Mouse (Mus musculus) kidney, postnatal 0 days (tissue): ENCODE measurements at regions not wholly inside any gene's neighbourhood (a gene's known extent, or its start where the extent isn't known, plus 50 kb on each side); places are given as distances from the start of the nearest gene placed in this dataset.

Experiments used
- ATAC-seq: fragments of 200-750 bp; cut with Nextera tagmentation; replicated peaks from 2 replicates; pipeline ENCODE4 v1.8.0; 2017; ENCODE audit warnings: low read depth, moderate number of reproducible peaks, moderate TSS enrichment, moderate library complexity; ENCODE audit not compliant: low FRiP score
- DNase-seq: peaks from one replicate; pipeline ENCODE4 v3.0.0-alpha.2; 2016; ENCODE audit warnings: low spot score
- H3K27ac ChIP-seq: fragments of 300-500 bp; sonication (generic); 2 replicates; pipeline ENCODE4 v1.5.1; 2014; ENCODE audit warnings: mild to moderate bottlenecking
- H3K27me3 ChIP-seq: fragments of 300-500 bp; sonication (generic); 2 replicates; pipeline ENCODE4 v1.6.1; 2014; ENCODE audit warnings: low read length, mixed read lengths; ENCODE audit not compliant: insufficient read depth
- H3K36me3 ChIP-seq: fragments of 300-500 bp; sonication (generic); 2 replicates; pipeline ENCODE4 v1.6.1; 2014; ENCODE audit warnings: low read length, mixed read lengths; ENCODE audit not compliant: insufficient read depth
- H3K4me1 ChIP-seq: fragments of 300-500 bp; sonication (generic); replicated peaks from 2 replicates; pipeline ENCODE4 v1.6.1; 2014; ENCODE audit warnings: antibody characterized with exemption, low read length, mixed read lengths; ENCODE audit not compliant: insufficient read depth
- H3K4me2 ChIP-seq: fragments of 300-500 bp; sonication (generic); 2 replicates; pipeline ENCODE4 v1.6.1; 2014; ENCODE audit warnings: mild to moderate bottlenecking, low read length, moderate library complexity, mixed read lengths
- H3K4me3 ChIP-seq: fragments of 300-500 bp; sonication (generic); replicated peaks from 2 replicates; pipeline ENCODE4 v1.5.1; 2014; ENCODE audit warnings: low read depth, low read length
- H3K9ac ChIP-seq: fragments of 300-500 bp; sonication (generic); 2 replicates; pipeline ENCODE4 v1.6.1; 2014; ENCODE audit warnings: low read depth, low read length
- H3K9me3 ChIP-seq: fragments of 300-500 bp; sonication (generic); replicated peaks from 2 replicates; pipeline ENCODE4 v1.6.1; 2016; ENCODE audit warnings: low read length, inconsistent platforms, mixed read lengths
- CTCF ChIP-seq: IDR thresholded peaks from 2 replicates; pipeline ENCODE4 v1.5.1; 2016; ENCODE audit warnings: antibody characterized with exemption, low read depth, mild to moderate bottlenecking, moderate library complexity
- WGBS: fragments of 180-500 bp; shearing (Covaris S2); extraction: QIAGEN DNeasy Blood & Tissue Kit; methylation state at CpG from one replicate; pipeline ENCODE4 v1.1.7; 2014; 5-methylcytosine and 5-hydroxymethylcytosine counted together

- no peak for TF ChIP-seq CTCF
- H3K4me3 ChIP-seq: no peak overlapping the region
- no peaks in the 10 kb centered on the region for H3K27me3 ChIP-seq
Observed at GRCm38 (mm10) chr8:34451211-34452000, 339.9 kb upstream of the Gm10131 start.

GRCm38 (mm10) chr8:34449391-34450044 is 338.0 kb upstream of the Gm10131 start:
- no peak for TF ChIP-seq CTCF
- no peak overlapping the region for H3K9ac ChIP-seq
- no peak overlapping the region for H3K4me2 ChIP-seq
- ATAC-seq: no peak
- WGBS: 62% methylated on average over 11 of the region's 11 CpGs
- no peak overlapping the region for H3K27ac ChIP-seq
- peak; percentile 54 for DNase-seq
- no peaks in the 10 kb centered on the region; the same call in 1 of the 2 replicates for H3K4me1 ChIP-seq
- no peaks in the 10 kb centered on the region for H3K36me3 ChIP-seq
- no peak overlapping the region for H3K4me3 ChIP-seq
- H3K27me3 ChIP-seq: no peaks in the 10 kb centered on the region
- H3K9me3 ChIP-seq: no peaks in the 10 kb centered on the region

More at GRCm38 (mm10) chr8:34451211-34452000, 339.9 kb upstream of the Gm10131 start:
- WGBS: 51% methylated on average over 6 of the region's 6 CpGs
- no peak overlapping the region for H3K4me2 ChIP-seq
- DNase-seq (no peak), ATAC-seq (no peak)
- no peaks in the 10 kb centered on the region; the same call in 1 of the 2 replicates for H3K4me1 ChIP-seq
- H3K27ac ChIP-seq: no peak overlapping the region
- no peak overlapping the region for H3K9ac ChIP-seq
- H3K9me3 ChIP-seq: no peaks in the 10 kb centered on the region
- H3K36me3 ChIP-seq: no peaks in the 10 kb centered on the region

- peak overlapping the region; percentile 23; the same call in 1 of the 2 replicates for H3K4me2 ChIP-seq
- no peak for TF ChIP-seq CTCF
- H3K27ac ChIP-seq: no peak overlapping the region
- ATAC-seq (no peak), DNase-seq (peak; percentile 74)
- H3K4me3 ChIP-seq: no peak overlapping the region
- no peaks in the 10 kb centered on the region for H3K27me3 ChIP-seq
- no peaks in the 10 kb centered on the region; the same call in 1 of the 2 replicates for H3K4me1 ChIP-seq
- H3K9me3 ChIP-seq: no peaks in the 10 kb centered on the region
- no peak overlapping the region for H3K9ac ChIP-seq
- WGBS: 25% methylated on average over 18 of the region's 18 CpGs
- H3K36me3 ChIP-seq: no peaks in the 10 kb centered on the region
Observed at GRCm38 (mm10) chr8:34447880-34448830, 336.6 kb upstream of the Gm10131 start.

GRCm38 (mm10) chr8:34442688-34443087 is 331.2 kb upstream of the Gm10131 start:
- Histone ChIP-seq H3K4me3 (no peak overlapping the region), H3K27ac (no peak overlapping the region), H3K27me3 (no peaks in the 10 kb centered on the region), H3K9ac (no peak overlapping the region), H3K36me3 (no peaks in the 10 kb centered on the region), H3K4me2 (no peak overlapping the region), H3K4me1 (no peaks in the 10 kb centered on the region), H3K9me3 (no peaks in the 10 kb centered on the region)
- TF ChIP-seq CTCF: no peak
- ATAC-seq (no peak), DNase-seq (no peak)
- WGBS: 81% methylated on average over 3 of the region's 3 CpGs

GRCm38 (mm10) chr8:34441756-34442155 is 330.2 kb upstream of the Gm10131 start:
- no peak for TF ChIP-seq CTCF
- no peaks in the 10 kb centered on the region for H3K36me3 ChIP-seq
- no peaks in the 10 kb centered on the region for H3K9me3 ChIP-seq
- no peak overlapping the region for H3K4me3 ChIP-seq
- no peak overlapping the region for H3K27ac ChIP-seq
- H3K4me1 ChIP-seq: no peaks in the 10 kb centered on the region
- H3K9ac ChIP-seq: no peak overlapping the region
- DNase-seq (no peak), ATAC-seq (no peak)
- no peaks in the 10 kb centered on the region for H3K27me3 ChIP-seq
- 75% methylated on average over 3 of the region's 3 CpGs for WGBS
- H3K4me2 ChIP-seq: no peak overlapping the region

- no peaks in the 10 kb centered on the region for H3K9me3 ChIP-seq
- no peak overlapping the region for H3K27ac ChIP-seq
- no peaks in the 10 kb centered on the region for H3K36me3 ChIP-seq
- no peak for DNase-seq
- H3K4me1 ChIP-seq: no peaks in the 10 kb centered on the region
- 69% methylated on average over 4 of the region's 4 CpGs for WGBS
- no peak overlapping the region for H3K9ac ChIP-seq
- no peak for TF ChIP-seq CTCF
- no peaks in the 10 kb centered on the region for H3K27me3 ChIP-seq
- H3K4me2 ChIP-seq: peak overlapping the region; percentile 7; the same call in 1 of the 2 replicates
- peak; percentile 52; the same call in 1 of the 2 replicates for ATAC-seq
- no peak overlapping the region for H3K4me3 ChIP-seq
Observed at GRCm38 (mm10) chr8:34440771-34441170, 329.2 kb upstream of the Gm10131 start.
